Mouse (Mus musculus) granulocyte monocyte progenitor cell, adult 5-6 weeks (primary cell): ENCODE data around the gene Zfp708. TPM values are rescaled to one million over a fixed set of nuclear protein-coding genes. Genes with fewer than 3 reads are reported as not detected.
"Not testable (repeated sequence)": the region's sequence is repeated elsewhere in the genome, so short reads cannot be mapped to it uniquely, and the experiment has no call there.

Experiments
- ATAC-seq: replicated peaks from 2 replicates; pipeline ENCODE4 v1.8.0; 2016; ENCODE audit warnings: mild to moderate bottlenecking, moderate TSS enrichment, inconsistent platforms; ENCODE audit not compliant: poor library complexity, severe bottlenecking
- total RNA-seq, 2 experiments: library from RNA; stranded (forward) in 1 of 2; stranded (reverse) in 1 of 2; fragments of 200-712, 200-1000 nt in 1 of 2; fragments of >200 nt in 1 of 2; fragmentation: Nextera tagmentation in 1 of 2; gene quantifications; 2 replicates each; pipeline ENCODE4 v1.2.3; 2014 to 2017

The Zfp708 gene
- total RNA-seq (2014; fragmentation: Nextera tagmentation) = 0.37 and 4.0 TPM in 2 replicates
- 1.8 and 2.9 TPM in 2 replicates for total RNA-seq (2017)

DNA sequence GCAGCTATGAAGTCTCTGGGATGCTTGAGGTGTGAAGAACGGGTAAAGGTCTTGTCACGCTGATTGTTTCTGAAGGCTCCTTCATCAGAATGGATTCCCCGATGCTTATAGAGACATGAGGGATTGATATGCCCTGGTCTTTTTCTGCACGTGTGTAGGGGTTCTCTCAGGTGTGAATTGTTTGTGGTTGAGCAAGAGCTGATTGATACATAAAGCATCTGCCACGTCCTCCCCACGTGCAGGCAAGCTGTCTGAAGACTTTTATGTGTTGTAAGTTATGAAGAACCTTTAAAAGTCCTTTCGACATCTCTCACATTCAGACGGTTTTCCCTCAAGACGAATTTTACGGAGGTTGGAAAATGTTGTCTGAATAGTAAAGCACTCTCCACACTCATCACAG is at the start of gene Zfp708:
TSS of gene Zfp708 (minus strand) at position 101 of the 400 bp plus-strand sequence.
- no peak for ATAC-seq

DNA sequence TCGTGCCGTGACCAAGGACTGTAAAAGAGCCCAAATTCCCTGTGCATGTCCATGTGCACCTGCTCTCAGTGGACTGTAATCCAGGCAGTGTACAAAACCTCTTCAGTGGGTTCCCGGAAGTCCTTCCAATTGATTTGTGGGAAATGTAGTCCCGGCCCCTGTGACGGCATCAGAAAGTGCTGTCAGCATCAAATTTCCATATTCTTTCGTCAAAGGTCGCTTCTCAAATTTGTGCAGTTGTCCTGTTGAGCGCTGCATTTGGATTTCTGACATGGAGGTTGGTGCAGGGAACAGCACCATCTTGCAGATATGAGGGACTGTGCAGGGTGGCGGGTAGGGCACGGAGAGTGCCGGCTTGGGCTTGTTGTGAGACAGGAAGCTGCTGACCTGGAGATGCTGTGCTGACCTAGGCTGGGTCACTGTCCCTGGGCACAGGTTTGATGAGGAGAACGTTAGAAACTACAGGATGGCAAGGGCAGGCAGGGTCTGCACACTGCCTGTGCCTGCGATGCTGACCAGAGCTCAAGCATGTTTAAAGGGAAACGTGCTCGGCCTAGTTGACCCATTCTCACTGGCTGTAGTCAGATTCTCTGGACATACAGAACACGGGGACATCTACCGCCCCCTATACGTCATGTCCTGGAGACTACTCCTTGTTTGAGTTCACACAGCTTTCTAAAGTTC is 30.4 kb upstream of the Zfp708 start:
- ATAC-seq = peak; percentile 97

DNA sequence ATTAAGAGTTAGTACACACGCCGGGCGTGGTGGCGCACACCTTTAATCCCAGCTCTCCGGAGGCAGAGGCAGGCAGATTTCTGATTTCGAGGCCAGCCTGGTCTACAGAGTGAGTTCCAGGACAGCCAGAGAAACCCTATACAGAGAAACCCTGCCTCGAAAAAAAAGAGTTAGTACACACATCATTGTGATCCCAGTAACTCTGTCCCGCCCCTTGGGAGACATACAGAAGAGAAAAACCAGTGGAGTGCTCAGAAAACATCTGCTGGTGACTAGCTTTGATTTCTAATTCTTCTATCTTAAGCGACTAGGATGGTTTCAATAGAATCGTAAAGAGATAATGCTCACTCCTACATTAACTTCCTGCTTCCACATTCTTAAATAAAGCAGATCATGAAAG is 29.7 kb upstream of the Zfp708 start:
- not testable (repeated sequence) for ATAC-seq

DNA sequence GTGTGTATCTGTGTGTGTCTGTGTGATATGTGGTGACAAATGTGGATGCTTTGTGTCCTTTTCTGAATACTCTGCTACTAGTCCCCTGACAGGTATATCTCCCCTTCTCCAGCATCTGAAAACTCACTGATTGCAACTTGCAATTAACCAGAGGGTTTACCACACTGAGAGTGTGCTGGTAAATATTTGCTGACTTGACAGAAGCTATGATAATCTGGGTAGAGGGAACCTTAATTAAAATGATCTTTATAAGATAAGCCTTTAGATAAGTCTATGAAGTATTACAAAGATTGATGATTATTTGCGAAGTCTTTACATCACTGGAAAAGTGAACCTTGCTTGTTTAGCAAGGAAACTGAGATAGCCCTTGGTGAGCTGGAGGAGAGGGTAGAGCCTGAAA is 26.7 kb upstream of the Zfp708 start:
- no peak for ATAC-seq

DNA sequence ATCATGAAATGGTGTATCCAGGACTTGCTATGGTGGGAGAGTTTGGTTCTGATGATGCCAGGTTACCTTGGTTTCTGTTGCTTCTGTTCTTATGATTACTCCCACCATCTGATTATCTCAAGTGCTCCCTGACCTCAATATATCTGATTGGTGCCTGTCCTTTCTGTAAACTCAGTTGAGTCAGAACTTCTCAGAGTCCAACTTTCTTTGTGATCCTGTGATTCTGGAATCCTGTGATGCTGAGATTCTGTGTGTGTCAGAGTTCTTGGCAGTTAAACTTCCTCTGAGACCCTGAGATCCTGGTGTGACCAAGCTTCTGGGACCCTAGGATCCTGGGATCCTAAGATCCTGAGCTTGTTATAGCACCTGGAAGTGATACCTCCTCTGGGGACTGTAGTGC is 23.6 kb upstream of the Zfp708 start, which contains the start of gene Zfp759:
TSS of gene Zfp759 (plus strand) at position 301 of the 400 bp plus-strand sequence.
- not testable (repeated sequence) for ATAC-seq

DNA sequence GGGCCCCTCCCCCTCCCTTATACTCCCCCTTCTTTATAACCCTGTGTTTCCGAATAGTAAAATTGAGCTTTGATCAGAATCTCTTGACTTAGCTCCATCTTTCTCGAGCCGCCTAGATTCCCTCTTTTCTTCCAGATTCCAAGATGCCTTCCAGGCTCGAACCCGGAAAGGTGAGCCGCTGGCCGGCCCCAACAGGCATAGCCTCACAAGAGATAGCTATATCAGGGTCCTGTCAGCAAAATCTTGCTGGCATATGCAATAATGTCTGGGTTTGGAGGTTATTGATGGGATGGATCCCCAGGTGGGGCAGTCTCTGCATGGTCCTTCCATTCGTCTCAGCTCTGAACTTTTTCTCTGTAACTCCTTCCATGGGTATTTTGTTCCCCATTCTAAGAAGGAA is 18.4 kb upstream of the Zfp708 start, which contains the start of gene Rslcan18:
TSS of gene Rslcan18 (minus strand) at position 101 of the 400 bp plus-strand sequence.
- ATAC-seq = not testable (repeated sequence)

DNA sequence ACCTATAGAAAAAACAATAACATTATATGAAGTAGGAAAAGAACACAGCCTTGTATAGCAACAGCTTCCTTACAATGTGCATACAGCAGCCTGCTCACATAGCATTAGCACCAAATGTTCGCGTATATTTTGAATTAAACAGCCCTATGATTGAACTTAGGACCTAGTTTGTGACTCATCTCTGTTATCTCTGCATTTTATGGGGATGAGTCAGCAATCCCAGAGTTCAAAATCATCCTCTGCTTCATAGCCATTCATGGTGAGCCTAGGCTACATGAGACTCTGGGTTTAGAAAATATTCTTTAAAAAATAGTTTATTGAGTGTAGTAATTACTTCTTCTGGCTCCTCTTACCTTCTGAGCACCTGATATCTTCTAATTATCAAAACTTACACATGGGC is 15.5 kb upstream of the Zfp708 start:
- ATAC-seq = no peak

DNA sequence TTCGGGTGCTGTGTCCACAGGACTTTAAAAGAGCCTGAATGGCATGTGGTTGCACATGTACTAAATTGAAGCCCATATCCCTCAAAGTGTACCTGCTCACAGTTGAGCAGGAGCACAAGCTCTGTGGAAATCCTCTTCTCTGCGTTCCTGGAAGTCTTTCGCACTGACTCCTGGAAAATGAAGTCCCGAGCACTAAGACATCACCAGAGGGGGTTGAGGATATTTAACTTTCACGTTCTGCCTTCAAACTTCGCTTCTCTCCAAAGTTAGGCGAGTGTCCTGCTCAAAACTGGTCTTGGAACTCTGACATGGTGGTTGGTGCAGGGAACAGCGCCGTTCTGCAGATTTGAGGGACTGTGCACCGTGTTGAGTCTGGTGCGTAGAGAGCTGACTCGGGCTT is 14.3 kb upstream of the Zfp708 start:
- no peak for ATAC-seq

DNA sequence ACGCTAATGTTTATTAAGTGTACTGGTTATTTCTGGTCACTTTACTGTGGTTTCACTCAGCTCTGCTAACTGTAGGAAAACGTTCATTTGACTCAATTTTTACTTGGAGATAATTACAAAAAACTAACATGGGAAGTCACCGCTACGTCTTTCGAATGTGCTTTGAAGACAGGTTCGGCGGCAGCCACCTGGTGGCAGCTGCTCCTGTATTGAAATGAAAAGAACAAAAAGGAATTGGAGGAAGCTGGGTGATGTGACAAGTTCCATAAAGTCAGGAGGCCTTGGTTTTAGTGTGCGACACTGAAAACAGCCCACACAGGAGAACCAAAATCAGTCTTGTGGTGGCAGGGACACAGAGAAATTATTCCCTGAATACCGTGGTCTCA is 11.0 kb upstream of the Zfp708 start:
- peak; percentile 71 for ATAC-seq

DNA sequence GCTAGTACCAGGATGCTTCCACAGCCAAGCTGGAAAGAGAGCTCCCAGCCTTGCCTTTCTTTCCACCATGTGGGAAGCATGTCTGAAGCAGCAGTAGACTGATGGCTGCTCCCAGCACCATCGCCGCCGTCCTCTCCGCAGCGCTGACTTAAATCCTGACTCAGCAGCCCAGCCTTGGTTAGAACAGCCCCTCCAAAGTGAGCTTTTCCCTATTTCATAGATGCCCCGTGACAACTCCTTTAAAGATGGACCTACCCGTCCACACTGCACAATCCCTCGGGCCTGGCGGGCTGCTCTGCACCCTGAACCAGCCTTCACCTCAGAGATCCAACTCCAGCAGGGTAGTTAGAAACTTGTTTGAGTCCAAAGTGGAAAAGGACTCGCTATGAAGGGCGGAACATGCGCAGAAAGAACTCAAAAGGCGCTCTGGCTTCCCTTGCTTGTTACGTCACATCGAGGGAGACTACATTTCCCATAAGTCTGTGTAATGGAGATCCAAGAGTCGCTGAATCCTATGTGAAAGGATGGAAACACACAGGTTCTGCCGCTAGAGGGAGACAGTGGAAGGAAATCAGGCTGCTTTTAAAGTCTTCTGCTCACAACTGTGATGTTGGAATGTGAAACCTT is 10.5 kb upstream of the Zfp708 start, which contains the start of gene Gm28557:
TSS of gene Gm28557 (minus strand) at position 411 of the 627 bp plus-strand sequence.
- peak; percentile 95 for ATAC-seq

DNA sequence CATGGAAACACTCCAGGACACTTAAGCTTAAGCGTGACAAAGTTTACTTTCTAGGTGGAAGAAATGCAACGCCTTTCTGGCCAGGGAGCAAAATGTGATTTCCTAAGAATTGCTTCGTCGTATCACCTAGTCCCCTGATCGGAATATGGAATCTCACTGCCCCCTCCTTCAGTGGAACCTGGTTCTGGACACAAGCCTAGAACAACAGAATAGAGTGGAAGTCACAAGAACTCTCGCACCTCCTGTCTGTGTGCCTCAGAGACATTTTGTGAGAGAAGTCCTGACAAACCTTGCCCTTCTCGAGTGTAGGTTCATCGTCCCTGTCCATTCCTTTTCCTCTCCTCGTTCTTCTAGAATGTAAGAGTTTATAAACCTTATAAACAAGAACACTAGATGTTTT is 9.9 kb upstream of the Zfp708 start:
- ATAC-seq = no peak

DNA sequence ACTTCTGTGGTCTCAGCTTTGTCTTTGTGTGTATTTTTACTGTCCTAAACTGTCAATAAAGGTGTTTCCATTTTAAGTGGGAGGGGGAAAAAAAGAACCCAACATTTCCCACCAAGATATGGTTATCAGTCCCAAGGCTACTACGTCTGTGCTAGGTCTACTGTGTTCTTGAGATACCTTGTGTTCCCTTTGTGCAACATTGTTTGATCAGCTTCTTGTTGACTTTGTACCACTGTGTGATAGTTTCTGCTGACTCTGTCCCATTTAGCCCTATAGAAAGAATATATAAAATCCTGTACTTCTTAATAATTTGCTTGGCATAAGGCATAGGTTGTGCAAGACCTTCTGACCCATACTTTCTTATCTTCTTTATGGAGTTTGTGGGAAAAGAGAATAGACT is 7.6 kb downstream of the Zfp708 start:
- ATAC-seq = no peak

DNA sequence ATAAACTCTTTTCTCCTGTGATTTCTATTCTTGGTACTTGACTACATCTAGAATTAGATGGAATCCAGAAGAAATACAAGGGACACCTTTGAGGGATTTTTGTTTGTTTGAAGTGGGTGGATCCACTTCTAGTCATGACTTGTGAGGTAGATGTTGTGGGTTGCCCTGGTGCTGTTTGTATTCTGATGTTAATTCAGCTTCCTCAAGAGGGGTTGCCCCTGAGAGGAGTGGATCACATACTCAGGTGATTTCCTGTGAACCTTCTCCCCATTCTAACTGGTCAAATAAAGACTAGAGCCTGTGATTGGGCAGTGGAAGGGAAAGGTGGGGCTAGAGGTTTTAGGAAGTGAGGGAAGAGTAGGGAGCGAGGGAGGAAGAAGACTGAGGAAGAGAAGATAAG is 15.8 kb downstream of the Zfp708 start:
- peak; percentile 43 for ATAC-seq

DNA sequence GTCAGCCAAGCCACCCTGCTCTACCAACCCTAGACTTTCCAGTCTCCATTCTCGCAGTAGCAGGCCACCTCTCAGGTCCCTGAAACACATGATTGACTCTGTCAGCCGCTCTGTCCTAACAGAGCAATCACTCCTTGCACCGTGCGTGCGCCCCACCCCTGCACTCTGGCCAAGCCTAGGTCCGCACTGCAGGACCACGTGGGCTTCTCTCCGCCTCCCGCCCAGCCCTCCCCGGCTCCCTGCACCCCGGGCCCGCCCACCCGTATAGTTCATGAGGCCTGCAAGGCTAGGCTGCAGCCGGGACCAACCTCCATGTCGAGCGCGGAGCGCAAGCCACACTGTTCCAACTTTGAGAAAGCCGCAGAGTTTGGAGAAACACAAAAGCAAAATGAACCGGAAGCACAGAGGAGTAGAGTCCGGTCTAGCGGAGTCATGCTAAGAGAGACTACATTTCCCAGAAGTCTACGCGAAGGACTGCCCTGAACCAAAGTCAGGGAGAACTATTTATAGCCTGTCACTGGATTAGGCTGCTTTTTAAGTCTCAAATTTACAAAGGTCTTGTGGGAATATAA is 16.5 kb downstream of the Zfp708 start:
- ATAC-seq = peak; percentile 90

DNA sequence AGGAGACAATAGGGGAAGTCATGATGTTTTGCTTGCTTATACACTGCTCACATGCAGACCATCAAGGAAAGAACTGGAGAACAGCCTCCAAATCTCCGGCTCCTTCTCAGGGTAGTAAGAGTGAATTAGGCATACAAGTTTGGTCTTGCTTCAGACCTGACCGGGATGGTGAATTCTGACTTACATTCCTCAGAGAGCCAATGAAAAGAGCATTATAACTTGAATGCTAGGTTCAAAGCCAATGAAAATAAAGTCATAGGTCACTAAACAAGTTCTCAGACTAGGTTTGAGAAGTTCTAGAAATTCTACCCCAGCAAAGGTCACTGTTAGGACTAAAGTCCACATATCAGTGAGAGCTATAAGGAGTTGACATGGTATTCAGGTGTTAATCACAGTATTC is 20.5 kb downstream of the Zfp708 start:
- ATAC-seq = no peak

DNA sequence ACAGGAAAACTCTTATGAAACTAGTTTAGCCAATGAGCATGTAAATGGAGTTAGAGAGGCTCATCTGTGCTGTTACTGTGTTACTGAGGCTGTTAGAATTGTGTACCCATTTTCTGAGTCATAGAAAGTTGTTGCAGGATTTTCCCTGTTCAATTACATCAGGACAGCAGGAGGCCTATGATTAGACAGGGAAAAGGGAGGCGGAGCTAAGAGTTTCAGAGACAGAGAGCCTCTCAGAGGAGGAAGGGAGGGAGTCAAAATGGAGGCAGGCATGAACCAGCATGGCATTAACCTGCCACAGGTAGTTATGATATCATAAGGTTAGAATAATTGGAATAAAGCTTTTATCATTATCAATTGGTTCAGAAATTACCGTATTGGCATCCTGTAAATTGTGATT is 25.0 kb downstream of the Zfp708 start:
- ATAC-seq = no peak

DNA sequence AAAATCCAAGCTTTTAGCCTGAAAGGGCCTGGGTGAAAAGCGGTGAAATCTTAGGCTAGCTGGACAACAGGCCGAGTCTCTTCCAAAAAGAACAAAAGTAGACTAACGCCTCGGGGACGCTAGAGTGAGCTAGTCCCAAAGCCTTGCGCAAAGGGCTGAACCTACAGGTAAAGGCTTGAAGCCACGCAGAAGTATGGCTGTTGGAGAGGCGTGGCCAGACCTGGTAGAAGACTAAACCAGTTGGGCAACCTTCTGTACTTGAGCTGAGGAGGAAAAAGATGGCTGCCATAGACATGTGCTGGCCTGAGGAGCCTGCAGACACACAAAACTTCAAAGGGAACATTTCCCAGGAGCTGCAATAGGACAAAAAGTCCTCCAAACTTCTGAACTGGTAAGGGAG is 32.4 kb downstream of the Zfp708 start:
- no peak for ATAC-seq

DNA sequence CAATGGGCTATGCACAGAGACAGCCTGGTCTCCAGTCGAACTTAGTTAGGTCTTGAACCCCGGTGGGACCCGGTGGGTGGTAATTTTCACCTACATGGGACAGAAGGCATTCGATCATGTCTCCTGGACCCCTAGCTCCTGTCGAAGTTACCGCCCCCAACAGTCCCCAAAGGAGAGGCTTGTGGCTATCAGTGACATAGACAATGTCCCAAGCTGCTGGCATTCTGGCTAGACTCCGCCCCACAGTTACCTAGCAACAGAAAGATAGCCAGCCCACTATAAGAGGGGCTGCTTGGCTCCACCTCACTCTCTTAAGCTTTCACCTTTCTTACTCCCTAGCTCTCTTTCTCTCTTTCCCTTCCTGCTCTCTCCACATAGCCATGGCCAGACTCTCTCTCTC is 35.3 kb downstream of the Zfp708 start:
- no peak for ATAC-seq

DNA sequence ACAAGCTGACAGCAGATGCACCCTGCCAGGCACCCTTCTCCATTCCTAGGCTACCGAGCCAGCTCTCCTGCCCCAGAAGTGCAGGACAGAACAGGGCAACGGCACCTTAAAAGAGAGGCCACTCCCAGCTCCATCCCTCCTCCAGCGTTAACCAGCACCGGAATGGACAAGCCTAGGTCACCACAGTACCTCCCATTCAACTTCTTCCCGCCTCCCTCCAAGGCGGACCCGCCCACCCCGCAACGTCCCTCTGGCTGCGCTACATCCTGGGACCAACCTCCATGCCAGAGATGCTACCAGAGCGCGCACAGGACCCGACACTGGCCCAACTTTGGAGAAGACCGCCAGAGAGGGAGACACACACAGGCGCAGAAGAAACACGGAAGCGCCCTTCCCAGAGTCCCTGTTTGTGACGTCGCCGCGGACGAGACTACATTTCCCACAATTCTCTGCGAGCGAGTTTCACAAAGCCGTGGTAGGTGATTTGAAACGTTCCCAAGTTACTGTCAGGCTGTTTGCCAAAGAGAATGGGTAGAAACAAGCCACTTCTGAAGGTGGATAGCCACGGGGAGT is 36.9 kb downstream of the Zfp708 start, which contains the start of gene Zfp712:
TSS of gene Zfp712 (minus strand) at position 385 of the 573 bp plus-strand sequence.
- peak; percentile 93 for ATAC-seq

DNA sequence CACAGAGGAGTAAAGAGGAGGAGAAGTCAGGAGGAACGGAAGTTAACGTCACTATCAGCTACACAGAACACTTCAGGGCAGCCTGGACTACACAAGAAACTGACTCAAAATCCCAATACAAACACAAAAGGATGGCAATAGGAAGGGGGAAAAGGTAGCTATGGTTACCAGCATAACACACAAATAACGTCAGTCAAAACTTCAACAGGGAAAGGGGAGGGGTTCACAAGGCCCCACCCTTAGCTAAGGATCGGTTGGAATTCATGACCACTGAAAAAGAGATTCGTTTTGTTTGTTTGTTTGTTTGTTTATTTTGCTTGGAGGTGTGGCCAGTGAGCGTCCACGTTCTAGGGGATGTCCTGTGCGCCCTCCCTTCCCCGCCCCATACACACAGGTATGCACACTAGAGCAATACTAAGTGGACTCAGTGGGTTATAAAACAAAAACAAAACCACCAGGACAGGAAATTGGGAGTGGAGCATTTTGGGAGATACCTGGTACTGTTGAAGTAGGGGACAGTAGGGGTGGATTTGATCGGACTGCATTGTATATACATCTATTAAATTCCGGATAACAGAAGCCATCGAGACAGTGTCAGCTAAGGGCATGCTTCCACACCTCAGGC is 37.5 kb downstream of the Zfp708 start:
- peak; percentile 44 for ATAC-seq
